Mouse (Mus musculus) midbrain, embryonic 15.5 days (tissue): Measurements from ENCODE around the gene Eif3k. TPM values are rescaled to one million over a fixed set of nuclear protein-coding genes. Genes with fewer than 3 reads are reported as not detected.
A peak's percentile ranks its signal among the peaks of the same experiment; 100 is the strongest.
"Not testable (repeated sequence)": the region's sequence is repeated elsewhere in the genome, so short reads cannot be mapped to it uniquely, and the experiment has no call there.

Source experiments
- ATAC-seq: fragments of 200-750 bp; cut with Nextera tagmentation; replicated peaks from 2 replicates; pipeline ENCODE4 v1.8.0; 2017; ENCODE audit warnings: moderate TSS enrichment
- H3K27ac ChIP-seq: fragments of 300-500 bp; sonication (generic); 2 replicates; pipeline ENCODE4 v1.5.1; 2015; ENCODE audit warnings: mild to moderate bottlenecking, inconsistent platforms
- H3K27me3 ChIP-seq: fragments of 300-500 bp; sonication (generic); replicated peaks from 2 replicates; pipeline ENCODE4 v1.6.1; 2015; ENCODE audit warnings: inconsistent platforms
- H3K36me3 ChIP-seq: fragments of 300-500 bp; sonication (generic); replicated peaks from 2 replicates; pipeline ENCODE4 v1.6.1; 2015; ENCODE audit warnings: inconsistent platforms
- H3K4me1 ChIP-seq: fragments of 300-500 bp; sonication (generic); 2 replicates; pipeline ENCODE4 v1.6.1; 2015; ENCODE audit warnings: inconsistent platforms
- H3K4me2 ChIP-seq: fragments of 300-500 bp; sonication (generic); 2 replicates; pipeline ENCODE4 v1.6.1; 2015; ENCODE audit warnings: inconsistent platforms, mild to moderate bottlenecking, moderate library complexity
- H3K4me3 ChIP-seq: fragments of 300-500 bp; sonication (generic); 2 replicates; pipeline ENCODE4 v1.5.1; 2015; ENCODE audit warnings: mild to moderate bottlenecking, inconsistent platforms
- H3K9ac ChIP-seq: fragments of 300-500 bp; sonication (generic); 2 replicates; pipeline ENCODE4 v1.6.1; 2015; ENCODE audit warnings: mild to moderate bottlenecking, inconsistent platforms
- H3K9me3 ChIP-seq: fragments of 300-500 bp; sonication (generic); 2 replicates; pipeline ENCODE4 v1.6.1; 2016; ENCODE audit warnings: inconsistent platforms
- WGBS: fragments of 180-500 bp; shearing (Covaris S2); methylation state at CpG from one replicate; pipeline ENCODE4 v1.1.7; 2015; ENCODE audit warnings: mixed read lengths; 5-methylcytosine and 5-hydroxymethylcytosine counted together
- polyA plus RNA-seq: library from polyadenylated mRNA; unstranded; fragments of >200 nt; fragmentation: Nextera tagmentation; extraction: Ambion mirVana; gene quantifications from 2 replicates; pipeline ENCODE4 v1.2.1, GENCODE M21; 2015

Gene Eif3k
- polyA plus RNA-seq, 1 experiment from 2014 or later: 269 TPM

- Histone ChIP-seq H3K4me3 (peak overlapping the region; percentile 73), H3K4me1 (peaks cover 21% of the 10 kb centered on the region), H3K9ac (peak overlapping the region; percentile 54), H3K27ac (peak overlapping the region; percentile 79), H3K27me3 (no peaks in the 10 kb centered on the region), H3K9me3 (no peaks in the 10 kb centered on the region), H3K36me3 (peaks cover 15% of the 10 kb centered on the region), H3K4me2 (peak overlapping the region; percentile 86)
- ATAC-seq: peak; percentile 75
- 16% methylated on average over 19 of the region's 19 CpGs for WGBS
Measured at GRCm38 (mm10) chr7:28982274-28983013, 780 bp upstream of the Eif3k start.

GRCm38 (mm10) chr7:28977556-28977955 is 4.1 kb downstream of the Eif3k start:
- no peak for ATAC-seq
- no peak overlapping the region for H3K27ac ChIP-seq
- no peak overlapping the region for H3K4me3 ChIP-seq
- H3K4me1 ChIP-seq: peaks cover 15% of the 10 kb centered on the region
- H3K9me3 ChIP-seq: no peaks in the 10 kb centered on the region
- H3K36me3 ChIP-seq: peaks cover 31% of the 10 kb centered on the region
- no peaks in the 10 kb centered on the region for H3K27me3 ChIP-seq
- H3K9ac ChIP-seq: no peak overlapping the region
- H3K4me2 ChIP-seq: no peak overlapping the region
- 90% methylated on average over 9 of the region's 9 CpGs for WGBS

DNA sequence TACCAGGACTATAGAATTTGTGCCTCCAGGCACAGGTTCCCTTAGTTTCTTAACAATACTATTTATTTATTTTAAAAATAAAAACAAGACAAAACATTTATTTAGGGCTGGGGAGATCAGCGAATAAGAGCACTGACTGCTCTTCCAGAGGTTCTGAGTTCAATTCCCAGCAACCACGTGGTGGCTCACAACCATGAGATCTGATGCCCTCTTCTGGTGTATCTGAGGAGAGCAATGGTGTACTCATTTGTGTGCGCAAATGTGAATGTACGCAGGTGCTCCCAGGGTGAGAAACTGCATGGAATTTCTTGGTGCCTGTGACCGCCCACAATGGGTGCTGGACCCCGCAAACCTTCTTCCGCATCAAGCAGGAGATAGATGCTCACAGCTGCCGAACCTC is 8.6 kb downstream of the Eif3k start:
- no peaks in the 10 kb centered on the region for H3K27me3 ChIP-seq
- no peak overlapping the region for H3K27ac ChIP-seq
- no peak overlapping the region for H3K9ac ChIP-seq
- no peak overlapping the region for H3K4me3 ChIP-seq
- H3K9me3 ChIP-seq: no peaks in the 10 kb centered on the region
- no peak for ATAC-seq
- H3K4me1 ChIP-seq: no peaks in the 10 kb centered on the region
- WGBS: 83% methylated on average over 8 of the region's 8 CpGs
- no peak overlapping the region for H3K4me2 ChIP-seq
- H3K36me3 ChIP-seq: peaks cover 31% of the 10 kb centered on the region

DNA sequence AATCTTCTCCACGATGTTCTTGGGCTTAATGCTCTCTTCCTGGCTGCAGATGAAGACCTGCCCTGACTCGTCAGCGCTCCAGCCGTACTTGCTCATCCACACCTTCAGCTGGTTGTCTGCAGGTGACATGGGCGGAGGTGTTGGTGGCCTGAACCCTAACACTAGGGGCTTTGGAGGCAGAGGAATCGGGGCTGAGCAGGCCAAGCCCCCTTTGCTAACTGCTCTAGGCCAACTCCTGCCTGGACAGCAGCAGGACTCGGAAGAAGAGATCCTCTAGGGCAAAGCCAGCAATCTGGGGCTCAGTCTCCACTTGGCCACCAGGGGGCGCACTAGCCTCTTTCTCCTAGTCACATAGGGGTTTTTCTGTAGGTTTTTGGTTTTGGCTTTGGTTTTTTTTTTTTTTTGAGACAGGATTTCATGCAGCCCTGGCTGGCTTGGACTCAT is 9.1 kb downstream of the Eif3k start:
- Histone ChIP-seq H3K27ac (no peak overlapping the region), H3K9me3 (no peaks in the 10 kb centered on the region), H3K9ac (no peak overlapping the region), H3K36me3 (peaks cover 26% of the 10 kb centered on the region), H3K4me2 (no peak overlapping the region), H3K27me3 (no peaks in the 10 kb centered on the region), H3K4me1 (no peaks in the 10 kb centered on the region), H3K4me3 (no peak overlapping the region)
- 0 out of 2 replicates have a peak, but pooled peaks have one; percentile 16 for ATAC-seq
- 71% methylated on average over 8 of the region's 8 CpGs for WGBS

- no peaks in the 10 kb centered on the region for H3K9me3 ChIP-seq
- H3K4me3 ChIP-seq: no peak overlapping the region
- H3K27me3 ChIP-seq: no peaks in the 10 kb centered on the region
- no peak overlapping the region for H3K9ac ChIP-seq
- no peak for ATAC-seq
- 89% methylated on average over 6 of the region's 6 CpGs for WGBS
- H3K27ac ChIP-seq: no peak overlapping the region
- H3K36me3 ChIP-seq: peaks cover 23% of the 10 kb centered on the region; the same call in 1 of the 2 replicates
- no peak overlapping the region for H3K4me2 ChIP-seq
- no peaks in the 10 kb centered on the region for H3K4me1 ChIP-seq
Measured at GRCm38 (mm10) chr7:28971770-28972269, 9.8 kb downstream of the Eif3k start.

- no peak; the same call in 1 of the 2 replicates for ATAC-seq
- no peak overlapping the region for H3K9ac ChIP-seq
- no peaks in the 10 kb centered on the region for H3K4me1 ChIP-seq
- no peak overlapping the region for H3K4me3 ChIP-seq
- H3K4me2 ChIP-seq: no peak overlapping the region
- H3K27ac ChIP-seq: no peak overlapping the region
- H3K36me3 ChIP-seq: peaks cover 19% of the 10 kb centered on the region; the same call in 1 of the 2 replicates
- no peaks in the 10 kb centered on the region for H3K9me3 ChIP-seq
- H3K27me3 ChIP-seq: no peaks in the 10 kb centered on the region
- 89% methylated on average over 7 of the region's 7 CpGs for WGBS
Measured at GRCm38 (mm10) chr7:28971029-28971428, 10.6 kb downstream of the Eif3k start.

DNA sequence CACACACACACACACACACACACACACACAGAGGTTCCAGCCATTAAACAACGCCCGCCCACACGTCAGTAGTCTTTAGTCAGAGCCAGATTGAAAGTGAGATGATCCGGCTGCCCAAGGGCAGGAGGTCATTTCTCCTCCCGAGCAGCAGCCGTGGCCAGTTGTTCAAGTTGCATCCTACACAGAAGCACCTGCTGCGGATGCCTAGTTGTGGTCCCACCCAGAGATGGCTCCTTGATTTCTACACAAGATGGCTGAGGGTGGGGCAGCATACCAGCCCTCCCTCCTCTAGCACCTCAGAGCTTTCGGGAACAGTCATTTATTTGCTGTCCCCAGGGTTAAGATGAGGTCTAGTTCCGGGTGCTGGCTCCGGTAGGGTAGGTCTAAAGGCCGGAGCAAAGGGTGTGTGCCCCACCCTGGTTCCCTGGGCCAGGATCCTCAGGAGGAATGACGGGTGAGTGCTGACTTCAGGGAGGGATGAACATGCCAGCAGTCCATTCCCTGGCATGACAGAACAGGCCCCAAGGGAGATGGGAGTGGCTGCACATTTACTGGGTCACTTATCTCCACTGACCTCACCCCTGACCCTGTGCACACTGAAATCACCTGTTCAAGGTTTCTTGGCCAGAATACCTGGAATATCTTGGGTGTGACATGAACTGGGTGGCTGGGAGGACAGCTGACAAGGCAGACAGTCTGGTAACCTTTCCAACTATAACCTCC is 11.8 kb downstream of the Eif3k start:
- no peaks in the 10 kb centered on the region for H3K9me3 ChIP-seq
- H3K27me3 ChIP-seq: no peaks in the 10 kb centered on the region
- no peak overlapping the region for H3K9ac ChIP-seq
- no peak for ATAC-seq
- WGBS: 82% methylated on average over 12 of the region's 12 CpGs
- no peak overlapping the region for H3K4me3 ChIP-seq
- no peak overlapping the region for H3K4me2 ChIP-seq
- H3K27ac ChIP-seq: no peak overlapping the region
- H3K36me3 ChIP-seq: peaks cover 19% of the 10 kb centered on the region; the same call in 1 of the 2 replicates
- no peaks in the 10 kb centered on the region for H3K4me1 ChIP-seq

DNA sequence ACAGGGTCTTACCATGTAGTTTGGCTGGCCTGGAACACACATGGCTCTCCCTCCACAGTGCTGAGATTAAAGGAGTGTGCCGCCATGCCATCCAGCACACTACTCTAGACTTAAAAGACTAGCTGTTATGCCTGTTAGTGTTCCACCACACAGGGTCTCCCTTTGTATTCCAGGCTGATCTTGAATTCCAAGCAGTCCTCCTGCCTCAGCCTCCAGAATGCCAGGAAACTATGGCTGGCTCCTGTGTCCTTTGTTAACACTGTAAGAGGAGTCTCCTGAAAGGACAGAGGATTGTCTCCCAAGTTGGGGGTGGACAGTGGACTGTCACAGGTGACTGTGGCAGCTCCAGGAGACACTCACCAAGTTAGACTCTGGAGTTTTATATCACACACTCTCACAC is 12.4 kb downstream of the Eif3k start:
- Histone ChIP-seq H3K36me3 (peaks cover 19% of the 10 kb centered on the region; the same call in 1 of the 2 replicates), H3K9ac (no peak overlapping the region), H3K9me3 (no peaks in the 10 kb centered on the region), H3K27ac (no peak overlapping the region), H3K4me2 (no peak overlapping the region), H3K27me3 (no peaks in the 10 kb centered on the region), H3K4me3 (no peak overlapping the region), H3K4me1 (no peaks in the 10 kb centered on the region)
- ATAC-seq: no peak
- 73% methylated on average over 1 of the region's 1 CpGs for WGBS

GRCm38 (mm10) chr7:28968120-28968519 is 13.5 kb downstream of the Eif3k start:
- not testable (repeated sequence) for H3K4me1 ChIP-seq, H3K36me3 ChIP-seq
- 97% methylated on average over 8 of the region's 8 CpGs for WGBS

GRCm38 (mm10) chr7:28966751-28967505 is 14.7 kb downstream of the Eif3k start:
- Histone ChIP-seq H3K4me3 (no peak overlapping the region), H3K4me1 (peaks cover 6% of the 10 kb centered on the region; the same call in 1 of the 2 replicates), H3K9ac (no peak overlapping the region), H3K27me3 (no peaks in the 10 kb centered on the region), H3K9me3 (no peaks in the 10 kb centered on the region), H3K27ac (no peak overlapping the region), H3K4me2 (no peak overlapping the region), H3K36me3 (peaks cover 6% of the 10 kb centered on the region; the same call in 1 of the 2 replicates)
- WGBS: 70% methylated on average over 4 of the region's 4 CpGs
- no peak for ATAC-seq

More at GRCm38 (mm10) chr7:28968120-28968519, 13.5 kb downstream of the Eif3k start:
- H3K4me2 ChIP-seq, H3K27me3 ChIP-seq, H3K9ac ChIP-seq, H3K9me3 ChIP-seq, H3K4me3 ChIP-seq, ATAC-seq, H3K27ac ChIP-seq: not testable (repeated sequence)

- Histone ChIP-seq H3K27ac (no peak overlapping the region), H3K27me3 (no peaks in the 10 kb centered on the region), H3K9me3 (no peaks in the 10 kb centered on the region), H3K4me2 (no peak overlapping the region), H3K9ac (no peak overlapping the region), H3K4me1 (peaks cover 9% of the 10 kb centered on the region), H3K36me3 (peaks cover 5% of the 10 kb centered on the region; the same call in 1 of the 2 replicates), H3K4me3 (no peak overlapping the region)
- WGBS: 86% methylated on average over 4 of the region's 5 CpGs
- ATAC-seq: no peak
Measured at GRCm38 (mm10) chr7:28966181-28966580, 15.5 kb downstream of the Eif3k start.

DNA sequence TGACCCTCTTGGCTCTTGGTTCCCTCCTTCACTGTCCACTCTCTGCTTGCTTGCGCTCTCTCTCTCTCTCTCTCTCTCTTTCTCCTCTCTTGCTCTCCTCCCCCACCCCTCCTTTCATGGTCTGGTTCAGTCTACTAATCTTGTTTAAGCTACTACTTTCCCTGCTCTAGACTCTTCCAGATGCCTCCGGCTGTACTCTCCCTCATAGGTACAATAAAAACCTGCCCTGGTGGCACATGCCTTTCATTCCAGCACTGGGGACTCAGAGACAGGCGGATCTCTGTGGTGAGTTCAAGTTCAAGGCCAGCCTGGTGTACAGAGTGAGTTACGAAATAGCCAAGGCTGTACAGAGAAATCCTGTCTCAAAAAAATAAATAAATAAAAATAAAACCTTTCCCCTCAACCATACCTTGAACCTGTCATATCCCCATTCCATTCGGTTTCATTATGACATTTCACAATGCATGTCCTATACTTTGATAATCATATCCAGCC is 16.3 kb downstream of the Eif3k start:
- WGBS: 75% methylated on average over 5 of the region's 5 CpGs
- Histone ChIP-seq H3K27me3 (no peaks in the 10 kb centered on the region), H3K9me3 (no peaks in the 10 kb centered on the region), H3K27ac (no peak overlapping the region), H3K4me1 (peaks cover 17% of the 10 kb centered on the region), H3K4me2 (no peak overlapping the region), H3K9ac (no peak overlapping the region), H3K4me3 (no peak overlapping the region), H3K36me3 (no peaks in the 10 kb centered on the region)
- no peak for ATAC-seq
